Mouse (Mus musculus) stomach, postnatal 0 days (tissue): Measurements from ENCODE around the gene Glyr1.

Experiments
- CTCF ChIP-seq: IDR thresholded peaks from 2 replicates; pipeline ENCODE4 v1.5.1; 2016; ENCODE audit warnings: antibody characterized with exemption, low read depth, mild to moderate bottlenecking, moderate library complexity
- EP300 ChIP-seq: optimal IDR thresholded peaks from 2 replicates; pipeline ENCODE3; 2016; ENCODE audit warnings: antibody characterized with exemption

DNA sequence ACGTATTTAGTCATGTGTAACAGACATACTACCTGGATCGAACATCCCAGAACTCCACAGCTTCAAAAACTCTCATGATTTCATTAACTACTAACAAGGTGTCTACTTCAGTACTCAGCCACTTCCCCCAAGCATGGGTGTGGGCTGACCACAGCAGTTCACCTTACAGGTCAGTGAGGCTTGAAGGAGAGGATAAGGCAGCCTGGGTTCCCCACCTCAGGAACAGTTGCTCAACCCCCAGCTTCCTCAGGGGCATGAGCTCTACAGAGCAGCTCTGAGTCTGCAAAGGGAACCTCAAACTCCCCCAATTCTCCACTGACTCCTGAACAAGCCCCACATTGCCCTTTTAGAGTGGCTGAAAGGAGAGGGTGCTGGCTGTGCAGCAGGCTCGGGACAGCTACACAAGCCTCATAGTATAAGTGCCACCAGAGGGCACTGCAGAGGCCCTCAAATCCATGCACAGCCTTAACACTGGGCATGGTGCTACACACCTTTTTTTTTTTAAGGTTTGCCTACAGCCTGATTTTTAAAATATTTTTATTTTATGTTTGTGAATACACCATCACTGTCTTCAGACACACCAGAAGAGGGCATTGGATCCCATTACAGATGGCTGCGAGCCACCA, 69.8 kb downstream of the Glyr1 start:
- TF ChIP-seq CTCF (peak; percentile 78), EP300 (no peak)
